Mouse (Mus musculus) G1E-ER4 (cell line): ENCODE results near the gene Apba3. TPM values are rescaled to one million over a fixed set of nuclear protein-coding genes. Genes with fewer than 3 reads are reported as not detected.

Source experiments
- GATA1 ChIP-seq: IDR thresholded peaks from one replicate; pipeline ENCODE4 v1.8.0; 2012; ENCODE audit warnings: low read length, inconsistent platforms
- polyA plus RNA-seq: library from polyadenylated mRNA; stranded (reverse); fragments of >175 nt; gene quantifications from 2 replicates; pipeline ENCODE4 v1.2.3, GENCODE M21; 2012

Apba3 gene
- polyA plus RNA-seq, 1 experiment: 135 TPM

DNA sequence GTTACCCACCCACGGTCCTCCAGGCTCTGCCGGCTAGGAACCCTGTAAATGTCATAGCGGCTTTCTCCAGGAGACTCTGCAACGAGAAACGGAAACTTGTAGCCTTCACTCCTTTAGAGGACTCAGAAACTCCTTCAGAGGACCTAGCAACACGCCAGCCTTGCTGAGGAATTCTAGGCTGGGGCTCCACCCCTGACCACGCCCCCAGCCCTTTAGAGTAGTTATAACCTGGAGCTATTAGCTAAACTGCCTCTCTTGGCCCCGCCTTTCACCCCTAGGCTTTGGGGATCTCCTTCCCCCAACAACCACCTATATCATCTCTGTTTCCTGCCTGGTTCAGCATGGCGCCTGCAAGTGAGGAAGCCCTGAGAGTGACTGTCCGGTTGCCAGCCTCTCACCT, 12.7 kb downstream of the Apba3 start:
- no peak for TF ChIP-seq GATA1

GRCm38 (mm10) chr10:81284189-81284588, 17.4 kb downstream of the Apba3 start:
- TF ChIP-seq GATA1: no peak

DNA sequence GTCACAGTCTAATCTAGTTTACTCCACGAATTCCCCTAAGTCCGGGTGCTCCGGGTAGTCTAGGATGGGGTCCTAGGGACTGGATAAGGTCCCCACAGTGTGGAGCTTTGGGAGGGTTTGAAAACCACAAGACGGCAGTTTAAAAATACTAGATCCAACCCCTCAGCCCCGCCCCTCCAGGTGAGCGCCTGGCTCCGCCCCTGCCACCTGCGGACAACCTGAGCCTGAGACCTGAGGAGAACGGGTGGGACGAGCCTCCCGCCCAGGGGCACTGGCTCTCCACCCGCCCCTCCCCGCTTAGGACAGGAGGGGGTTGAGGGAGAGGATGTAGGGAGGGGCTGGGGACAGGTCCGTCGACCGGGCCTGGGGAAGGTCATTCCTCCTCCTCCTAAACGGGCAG, 18.0 kb downstream of the Apba3 start:
- no peak for TF ChIP-seq GATA1

GRCm38 (mm10) chr10:81285694-81286450, 19.1 kb downstream of the Apba3 start:
- no peak for TF ChIP-seq GATA1

DNA sequence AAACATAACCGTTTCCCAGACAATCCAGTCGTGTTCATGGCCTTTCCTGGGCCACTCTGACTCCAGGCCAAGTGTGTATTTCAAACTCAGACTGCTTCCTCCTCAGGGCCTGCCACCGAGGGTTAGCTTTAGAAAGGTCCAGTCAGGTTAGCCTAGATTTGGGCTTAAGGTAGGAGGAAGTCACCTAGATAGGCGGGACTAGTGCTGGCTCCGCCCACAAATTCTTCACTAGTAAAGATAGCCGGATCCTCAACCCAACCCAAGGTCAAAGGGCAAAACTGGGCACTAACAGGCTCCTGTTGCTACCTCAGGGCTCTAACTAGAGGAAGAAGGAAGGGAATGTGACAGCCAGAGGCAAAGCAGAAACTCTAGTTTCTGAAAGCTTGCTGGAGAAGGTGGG, 19.8 kb downstream of the Apba3 start:
- no peak for TF ChIP-seq GATA1

DNA sequence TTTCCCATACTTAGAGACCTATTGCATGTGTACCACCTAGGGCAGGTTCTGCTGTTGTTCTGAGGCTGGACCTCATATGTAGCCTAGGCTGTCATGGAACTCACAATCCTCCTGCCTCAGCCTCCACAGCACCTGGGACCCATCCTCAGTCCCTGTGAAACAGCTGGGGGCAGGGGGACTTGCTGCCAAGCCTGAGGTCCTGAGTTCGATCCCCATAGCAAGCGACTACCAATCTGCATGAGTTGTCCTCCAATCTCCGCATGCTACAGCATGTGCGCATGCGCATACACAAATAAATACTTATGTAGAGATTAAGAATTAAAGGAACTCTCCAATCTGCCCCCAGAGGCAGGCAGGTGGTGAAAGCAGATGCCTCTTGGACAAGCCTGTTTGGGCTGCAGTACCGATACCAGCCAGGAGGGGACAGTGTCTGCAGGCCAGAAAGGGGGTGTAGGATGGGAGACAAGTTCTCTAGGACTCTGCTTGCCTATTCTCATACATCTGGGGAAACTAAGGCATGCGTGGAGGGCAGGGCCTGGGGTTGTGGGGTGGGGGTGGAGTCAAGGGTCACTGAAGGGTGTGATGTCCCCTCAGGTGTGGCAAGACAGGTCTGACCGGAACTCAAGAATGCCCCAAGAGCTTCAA, 20.9 kb downstream of the Apba3 start:
- no peak for TF ChIP-seq GATA1

GRCm38 (mm10) chr10:81288601-81289000, 21.8 kb downstream of the Apba3 start:
- no peak for TF ChIP-seq GATA1

- no peak for TF ChIP-seq GATA1
Observed at GRCm38 (mm10) chr10:81289278-81289677, 22.5 kb downstream of the Apba3 start.

DNA sequence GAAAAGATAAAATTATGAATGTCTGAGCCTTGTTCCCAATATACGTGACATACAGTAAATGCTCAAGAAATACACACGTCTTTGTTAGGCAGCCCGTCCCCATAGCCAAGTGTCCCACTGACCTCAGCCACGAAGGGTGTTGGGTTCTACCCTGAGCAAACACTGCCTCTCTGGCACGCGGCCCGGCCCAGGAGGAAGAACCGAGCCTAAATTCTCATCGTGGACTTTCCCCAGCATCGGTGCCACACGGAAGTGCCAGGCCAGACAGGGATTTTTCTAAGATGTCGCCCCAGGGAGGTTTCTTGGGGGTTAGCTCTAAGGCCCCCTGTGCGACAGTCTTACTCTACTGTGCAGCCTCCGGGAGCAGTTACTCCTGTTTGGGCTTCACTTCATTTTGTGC, 23.1 kb downstream of the Apba3 start:
- no peak for TF ChIP-seq GATA1

DNA sequence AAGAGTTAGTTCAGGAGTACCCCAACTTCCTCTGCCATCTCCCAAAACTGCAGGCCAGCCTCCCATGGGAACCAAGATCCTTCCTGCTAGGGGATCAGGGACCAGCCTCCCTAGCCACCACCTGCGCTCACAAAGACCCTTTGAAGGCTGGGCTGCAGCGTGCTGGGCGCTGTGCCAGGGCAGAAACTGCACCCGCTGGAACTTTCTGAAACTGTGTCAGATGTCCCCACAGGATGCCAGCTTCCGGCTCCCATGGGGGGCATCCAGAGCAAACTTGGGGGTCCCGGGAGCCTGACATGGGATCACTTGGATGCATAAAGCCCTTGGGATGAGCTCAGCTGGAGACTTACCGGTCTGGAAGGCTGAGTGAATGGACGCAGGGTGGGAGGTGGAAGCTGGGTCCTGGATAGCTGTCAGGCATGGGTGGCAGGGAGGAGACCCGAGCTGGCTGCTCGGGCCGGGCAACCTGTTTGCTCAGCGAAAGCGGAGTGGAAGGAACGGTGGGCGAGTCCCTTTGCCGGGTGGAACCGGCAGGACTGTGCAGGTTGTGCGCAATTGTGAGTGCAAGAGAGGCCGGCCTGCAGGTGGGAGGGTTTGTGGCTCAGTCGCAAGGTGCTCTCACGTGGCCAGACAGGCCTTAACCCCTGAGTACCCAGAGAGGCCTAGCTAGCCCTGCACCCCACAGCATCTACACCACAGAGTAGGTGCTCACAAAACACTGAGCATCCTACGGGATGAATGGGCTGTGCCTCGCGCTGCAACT, 24.1 kb downstream of the Apba3 start:
- no peak for TF ChIP-seq GATA1

- TF ChIP-seq GATA1: no peak
Observed at GRCm38 (mm10) chr10:81291511-81292104, 24.8 kb downstream of the Apba3 start, which contains the start of gene Tjp3. TSS of gene Tjp3 (minus strand) at chr10:81291581.

DNA sequence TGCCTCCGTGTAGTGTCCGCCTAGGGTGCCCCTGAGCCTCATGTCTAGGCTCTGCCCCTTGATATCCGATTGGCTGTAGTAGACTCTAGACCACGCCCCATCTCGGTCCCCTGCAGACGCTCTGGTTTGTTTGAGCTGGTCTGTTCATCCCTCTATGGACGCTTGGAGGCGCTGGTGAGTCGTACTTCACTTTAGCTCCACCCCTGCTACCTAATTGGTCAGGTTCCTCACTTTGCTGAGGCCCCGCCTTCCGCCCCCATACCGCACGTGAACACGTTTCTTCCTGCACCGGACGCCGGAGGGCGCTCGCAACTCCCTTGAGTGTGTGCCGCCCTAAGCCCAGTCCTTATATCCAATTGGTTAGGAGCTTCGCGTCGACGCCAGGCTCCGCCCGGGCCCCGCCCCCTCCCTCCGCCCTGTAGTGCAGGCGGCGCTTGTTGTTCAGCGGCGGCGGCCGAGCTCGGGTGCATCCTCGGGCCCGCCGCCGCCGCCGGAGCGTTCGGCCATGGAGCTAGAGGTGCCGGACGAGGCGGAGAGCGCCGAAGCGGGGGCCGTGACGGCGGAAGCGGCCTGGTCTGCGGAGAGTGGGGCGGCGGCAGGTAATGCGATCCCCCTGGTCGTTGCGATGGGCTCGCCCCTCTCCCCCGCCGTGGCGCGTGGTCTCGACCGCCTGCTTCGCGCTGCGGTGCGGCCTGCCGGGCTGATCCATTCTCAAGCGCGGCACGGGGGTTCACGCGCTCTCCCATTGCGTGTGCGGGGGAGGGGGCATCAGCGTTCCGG, 26.0 kb downstream of the Apba3 start, which contains the start of gene Pip5k1c:
Gene Pip5k1c (plus strand): TSS at position 410 of the 780 bp plus-strand sequence.
- no peak for TF ChIP-seq GATA1

DNA sequence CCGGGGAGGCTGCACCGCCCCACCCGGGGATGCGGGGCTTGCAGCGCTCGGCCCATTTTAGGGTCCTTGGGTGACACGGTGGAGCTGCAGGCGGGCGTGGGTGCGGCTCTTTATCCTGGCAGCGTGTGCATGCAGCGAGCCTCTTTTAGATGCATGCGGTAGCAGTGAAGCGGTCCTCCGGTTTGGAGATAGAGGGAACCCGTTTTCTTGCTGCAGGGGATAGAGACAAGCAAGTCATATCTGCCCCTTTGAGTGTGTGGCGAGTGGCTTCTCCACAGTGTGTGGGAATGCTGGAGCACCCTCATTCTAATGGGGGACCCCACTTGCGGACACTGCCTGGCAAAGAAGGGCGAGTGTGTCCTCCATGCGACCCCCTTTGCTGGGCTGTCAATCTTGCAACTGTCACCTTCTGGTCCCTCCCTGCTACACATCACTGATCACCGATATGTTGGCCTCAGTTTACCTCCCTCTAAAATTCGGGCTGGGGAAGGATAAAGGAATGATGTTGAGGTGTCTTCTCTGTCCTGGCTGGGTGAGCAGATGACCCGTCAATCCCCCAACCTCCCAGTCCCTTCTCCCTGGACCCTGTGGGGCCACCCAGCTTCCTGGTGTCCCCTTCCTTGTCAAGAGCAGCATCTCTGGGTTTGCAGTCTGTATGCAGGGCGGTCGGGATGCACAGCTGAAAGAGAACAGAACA, 26.7 kb downstream of the Apba3 start:
- TF ChIP-seq GATA1: no peak

DNA sequence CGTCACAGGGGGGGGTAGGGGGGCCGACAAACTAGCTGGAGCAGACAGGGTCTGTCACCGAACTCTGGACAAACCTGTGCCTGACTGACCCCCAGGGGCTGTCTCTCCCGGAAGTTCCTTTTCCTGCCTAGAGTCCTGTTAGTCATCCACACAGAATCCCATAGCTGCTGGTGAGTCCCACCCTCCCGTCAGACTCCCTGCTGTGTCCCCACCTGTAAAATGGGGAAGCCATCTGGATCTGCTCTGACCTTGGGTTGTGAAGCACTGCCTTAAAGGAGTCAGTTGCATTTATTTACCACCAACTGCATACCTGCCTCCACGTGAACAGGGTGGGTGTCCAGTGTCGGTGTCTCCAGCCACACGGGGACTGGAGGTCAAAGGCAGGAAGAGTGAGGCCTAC, 27.7 kb downstream of the Apba3 start:
- no peak for TF ChIP-seq GATA1
